Mouse (Mus musculus): ENCODE results near the gene Apol7a.

DNA sequence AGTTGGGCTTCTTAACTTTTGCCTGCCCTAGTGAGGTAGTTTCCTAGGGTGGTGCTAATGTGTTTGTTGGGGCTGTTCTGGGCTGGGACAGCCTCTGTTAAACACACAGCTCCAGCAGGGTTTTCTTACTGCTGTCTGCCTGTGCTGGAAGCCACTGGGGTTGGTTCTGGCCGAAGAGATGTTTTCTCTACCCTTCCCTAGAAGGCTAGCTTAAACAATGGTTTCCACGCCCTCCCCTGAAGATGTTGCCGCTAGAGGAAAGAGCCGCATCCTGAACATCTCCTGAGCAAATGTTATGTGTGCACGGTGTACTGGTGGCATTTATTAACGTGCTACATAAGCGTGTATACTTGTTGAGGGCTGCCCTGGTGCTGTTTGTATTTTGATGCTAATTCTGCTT is 50.8 kb downstream of the Apol7a start:
- no peak for TF ChIP-seq TAL1 (IDR thresholded peaks at IDR 0.05; ENCODE audit: low read length)
- TF ChIP-seq GATA1 (IDR thresholded peaks at IDR 0.05; ENCODE audit: low read length) = no peak

All from erythroblast, embryonic 14.5 days (primary cell).